Mouse (Mus musculus): ENCODE data around the gene Tmem87a.

The Tmem87a gene

DNA sequence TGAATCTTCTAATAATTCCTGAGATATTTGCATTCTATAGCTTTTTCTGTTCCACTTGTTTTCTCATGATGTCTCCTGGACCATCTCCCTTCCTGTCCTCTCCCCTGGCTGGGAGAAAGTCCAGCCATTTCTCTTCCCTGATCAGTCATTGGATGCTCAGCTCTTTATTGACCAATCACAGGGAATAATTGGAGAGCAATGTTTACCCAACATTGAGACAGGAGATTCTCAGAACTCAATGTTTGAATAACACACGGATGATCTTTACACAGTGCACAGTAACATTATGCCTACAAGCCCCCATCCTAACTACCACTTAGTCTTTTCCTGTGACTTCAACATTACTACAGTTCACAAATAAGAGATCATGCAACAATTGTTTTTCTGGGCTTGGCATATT, 43.5 kb downstream of the Tmem87a start:
- no peak for DNase-seq

DNA sequence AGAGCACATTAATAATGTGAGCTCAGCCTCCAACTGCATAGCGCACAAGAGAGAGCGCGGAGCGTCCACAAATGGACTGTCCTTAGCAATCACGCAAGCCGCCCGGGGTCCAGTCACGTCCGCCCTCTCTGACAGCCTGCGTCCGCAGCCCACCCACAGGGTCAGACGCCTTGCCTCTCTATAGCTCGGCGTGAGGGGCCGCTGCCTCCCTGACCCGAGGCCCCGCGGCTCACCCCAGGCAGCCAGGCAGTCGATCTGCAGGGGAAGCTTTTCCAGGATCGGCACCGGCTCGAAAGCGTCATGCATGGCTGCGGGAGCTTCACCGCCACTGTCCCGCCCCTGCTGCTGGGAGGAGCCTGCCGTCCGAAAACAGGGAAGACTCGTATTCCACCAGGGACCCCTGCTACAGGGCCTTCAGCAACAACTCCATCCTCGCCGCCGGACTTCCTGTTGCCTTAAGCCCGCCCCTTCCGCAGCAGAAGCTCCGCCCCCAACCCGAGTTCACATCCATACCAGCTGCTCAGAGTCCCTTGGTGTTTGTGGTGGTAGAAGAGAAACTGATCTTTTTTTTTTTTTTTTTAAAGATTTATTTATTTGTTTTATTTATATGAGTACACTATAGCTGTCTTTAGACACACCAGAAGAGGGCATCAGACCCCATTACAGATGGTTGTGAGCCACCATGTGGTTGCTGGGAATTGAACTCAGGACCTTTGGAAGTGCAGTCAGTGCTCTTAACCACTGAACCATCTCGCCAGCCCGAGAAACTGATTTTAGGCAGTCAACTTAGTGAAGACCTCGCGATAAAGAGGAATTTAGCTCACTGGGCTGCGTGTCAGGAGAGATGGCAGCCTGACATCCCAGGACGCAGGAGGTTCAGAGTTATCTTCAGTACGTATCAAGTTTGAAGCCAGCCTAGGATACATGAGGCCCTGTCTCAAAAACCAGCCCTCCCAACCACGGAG, 50.9 kb downstream of the Tmem87a start, which contains the start of gene Vps39:
TSS of gene Vps39 (minus strand) at position 456 of the 965 bp plus-strand sequence.
- peak; percentile 93 for DNase-seq

DNA sequence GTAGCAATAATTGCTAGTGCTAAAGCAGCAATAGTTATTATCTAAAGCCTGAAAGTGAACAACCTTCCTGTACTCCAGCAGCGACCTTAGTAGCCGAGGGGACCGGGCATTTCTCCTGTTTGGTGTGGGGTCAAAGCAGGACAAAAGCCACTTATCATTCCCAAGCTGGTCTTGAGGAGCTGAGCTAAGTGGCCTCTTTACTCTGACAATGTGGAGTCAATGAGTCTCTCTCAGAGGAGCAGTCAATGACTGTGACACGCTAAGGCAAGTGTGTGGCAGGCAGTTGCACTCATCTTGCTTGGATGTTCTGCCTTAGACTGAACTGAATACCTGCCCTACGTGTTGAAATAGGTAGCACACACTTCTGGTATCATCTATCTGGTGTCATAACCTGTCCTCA, 52.6 kb downstream of the Tmem87a start:
- no peak for DNase-seq

DNA sequence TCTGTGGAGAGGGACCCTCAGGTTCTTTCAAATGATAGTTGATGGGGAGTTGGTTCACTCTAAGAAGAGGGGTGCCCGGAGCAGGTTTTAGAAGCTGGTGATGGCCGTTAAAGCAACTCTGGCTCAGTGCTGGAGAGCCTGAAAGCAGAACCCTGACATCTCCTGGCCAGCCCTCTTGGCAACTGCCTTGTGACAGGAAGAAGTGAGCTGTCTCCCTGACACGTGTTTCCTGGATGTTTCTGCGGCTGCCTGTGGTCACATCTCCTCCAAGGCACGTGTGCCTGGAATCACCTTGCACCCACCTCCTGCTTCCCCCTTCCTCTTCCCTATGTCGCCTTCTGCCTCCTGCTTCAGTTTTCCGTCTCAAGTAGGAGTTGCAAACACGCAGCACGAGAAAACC, 55.8 kb downstream of the Tmem87a start:
- no peak for DNase-seq

DNA sequence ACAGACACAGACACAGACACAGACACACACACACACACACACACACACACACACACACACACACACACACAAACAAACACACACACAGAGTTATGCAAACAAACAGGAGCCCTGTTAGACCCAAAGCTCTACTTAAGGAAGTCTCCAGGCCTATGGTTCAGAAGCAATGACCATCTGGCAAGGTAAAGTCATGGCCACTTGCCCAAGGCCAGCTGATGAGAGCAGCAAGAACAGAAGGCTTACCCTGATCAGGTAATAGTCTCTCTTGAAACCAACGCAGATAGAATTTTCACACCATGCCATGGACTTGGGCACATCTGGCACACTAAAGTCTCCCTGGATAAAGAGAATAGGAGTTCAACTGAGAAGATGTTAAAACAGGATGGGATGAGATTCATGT, 62.2 kb downstream of the Tmem87a start:
- DNase-seq: no peak

DNA sequence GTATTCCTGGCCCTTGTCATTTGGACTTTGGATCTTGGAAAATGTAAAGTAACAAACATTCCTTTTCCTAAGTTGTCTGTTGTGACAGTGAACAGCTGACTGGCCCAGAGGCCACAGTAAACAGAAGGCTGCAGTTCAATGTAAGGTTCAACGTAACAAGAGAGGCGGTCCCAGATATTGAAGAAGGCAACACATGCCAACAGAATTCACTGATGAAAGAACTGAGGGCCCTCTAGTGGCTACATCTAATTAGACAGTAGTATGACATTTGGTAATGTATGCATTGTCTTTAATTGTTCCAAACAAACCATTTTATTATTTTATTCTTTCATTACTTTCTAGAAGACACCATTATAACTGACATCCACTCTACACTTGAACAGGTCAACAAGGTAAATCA, 66.0 kb downstream of the Tmem87a start:
- peak; percentile 5 for DNase-seq

DNA sequence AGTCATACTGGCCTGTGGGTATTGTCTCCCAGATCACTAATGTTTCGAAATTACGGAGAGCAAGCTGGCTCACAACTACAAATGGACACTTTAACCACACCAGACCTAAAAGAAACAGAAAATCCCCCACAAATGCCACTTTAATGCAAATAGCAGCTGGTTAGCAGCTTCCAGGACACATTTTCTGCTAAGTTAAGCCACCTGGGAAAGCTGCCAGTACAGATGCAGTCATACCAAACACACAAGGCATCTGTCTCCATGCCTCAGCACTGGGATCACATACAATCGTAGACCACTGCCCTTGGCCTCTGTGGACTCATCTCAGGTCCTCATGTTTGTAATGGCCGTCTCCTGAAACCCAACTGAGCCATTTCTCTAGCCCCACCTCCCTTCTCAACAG, 72.3 kb downstream of the Tmem87a start:
- no peak for DNase-seq

DNA sequence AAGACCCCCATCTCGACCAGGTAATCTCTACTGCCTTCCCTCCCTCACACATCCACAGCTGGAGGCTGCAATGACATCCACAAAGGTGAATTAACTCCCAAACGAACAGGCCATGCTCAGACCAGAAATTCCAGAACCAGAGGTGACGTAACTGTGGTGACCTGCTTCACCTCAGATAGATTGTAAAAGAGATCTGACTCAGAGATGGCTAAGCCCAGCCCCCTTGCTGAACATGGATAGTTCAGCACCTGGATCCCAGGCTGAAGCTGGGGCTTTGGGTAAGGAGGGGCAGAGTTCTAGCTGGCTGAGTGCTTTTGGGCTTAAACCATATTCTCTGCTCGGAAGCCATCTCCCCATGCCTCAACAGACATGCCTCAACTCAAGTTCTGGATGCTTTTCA, 88.8 kb downstream of the Tmem87a start:
- DNase-seq: no peak

DNA sequence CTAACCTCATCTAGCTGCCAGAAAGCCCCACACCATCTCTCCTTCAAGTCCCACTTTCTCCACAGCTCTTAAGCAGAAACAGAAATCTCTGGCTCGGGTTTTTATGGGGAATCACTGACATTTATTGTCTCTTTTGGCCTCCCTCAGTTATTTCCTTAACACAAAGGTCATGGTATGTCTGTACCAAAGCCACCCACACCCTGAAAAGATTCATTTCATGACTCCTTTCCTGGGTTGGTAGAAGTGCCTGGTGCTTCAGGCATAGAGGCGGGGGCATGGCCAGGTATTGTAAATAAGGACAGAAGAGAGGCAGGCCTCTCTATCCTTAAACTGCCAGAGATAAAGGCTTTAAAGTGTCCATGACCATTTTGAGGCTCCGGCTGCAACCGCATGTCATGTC, 89.4 kb downstream of the Tmem87a start:
- no peak for DNase-seq

DNA sequence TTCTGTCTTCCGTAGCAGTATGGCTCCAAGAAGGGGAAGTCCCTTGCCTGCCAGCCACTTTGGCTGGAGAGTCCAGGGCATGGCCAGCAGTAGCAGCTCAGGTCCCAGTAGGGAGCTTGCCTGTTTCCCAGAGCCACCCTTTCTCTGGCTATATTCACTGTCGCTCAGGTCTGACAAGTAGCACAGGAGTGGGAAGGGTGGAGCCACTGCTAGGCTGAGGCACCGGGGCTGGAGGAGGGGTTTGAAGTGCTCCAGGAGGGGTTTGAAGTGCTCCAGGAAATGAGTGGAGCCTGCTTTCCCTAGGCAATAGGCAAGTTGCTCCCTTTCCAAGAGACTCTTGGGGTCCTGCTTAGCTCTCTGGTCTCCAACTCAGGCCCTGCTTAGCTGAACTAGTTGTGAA, 89.9 kb downstream of the Tmem87a start, which contains the start of gene Pla2g4f:
TSS of gene Pla2g4f (minus strand) at position 190 of the 400 bp plus-strand sequence.
- no peak for DNase-seq

DNA sequence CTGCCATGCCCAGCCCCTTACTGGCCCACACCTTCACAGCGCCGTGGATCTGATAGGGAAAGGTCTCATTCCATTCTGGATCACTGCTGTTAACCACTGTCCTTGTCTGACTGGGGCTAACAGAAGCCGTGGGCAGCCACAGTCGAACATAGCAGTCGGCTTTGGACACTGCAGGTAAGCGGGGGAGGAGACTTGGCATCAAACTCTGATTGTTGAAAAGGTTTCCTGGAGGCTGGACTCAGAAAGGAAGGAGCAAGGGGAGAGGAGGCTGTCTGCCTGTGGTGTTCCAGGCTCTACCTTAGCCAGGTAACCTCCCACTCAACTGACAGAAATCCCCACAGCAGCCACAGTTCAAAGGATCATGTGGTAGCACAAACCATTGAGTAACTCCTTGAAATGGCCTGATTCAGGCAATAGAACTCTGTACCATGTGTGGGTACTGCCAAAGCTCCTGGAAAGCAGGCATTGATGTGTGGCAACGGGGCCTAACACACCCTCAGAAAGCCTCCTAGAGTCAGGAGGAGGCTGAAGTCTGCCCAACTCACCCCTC, 91.6 kb downstream of the Tmem87a start:
- no peak for DNase-seq

Data from retina, postnatal 1 day (tissue).